Mouse (Mus musculus): ENCODE measurements around the gene Ddn.
"Not testable (repeated sequence)": the region's sequence is repeated elsewhere in the genome, so short reads cannot be mapped to it uniquely, and the experiment has no call there.

Ddn gene

GRCm38 (mm10) chr15:98831684-98832035, 22.4 kb upstream of the Ddn start:
- no peak for DNase-seq (ENCODE audit: extremely low spot score)

GRCm38 (mm10) chr15:98830736-98831683, 21.7 kb upstream of the Ddn start, which contains the start of gene Prkag1:
Prkag1 (minus strand) TSS chr15:98831521.
- peak; percentile 98 for DNase-seq (ENCODE audit: extremely low spot score)

- no peak for DNase-seq (ENCODE audit: extremely low spot score)
Observed at GRCm38 (mm10) chr15:98827611-98828011, 18.3 kb upstream of the Ddn start.

- DNase-seq (ENCODE audit: extremely low spot score): no peak
Observed at GRCm38 (mm10) chr15:98823434-98823833, 14.1 kb upstream of the Ddn start.

DNA sequence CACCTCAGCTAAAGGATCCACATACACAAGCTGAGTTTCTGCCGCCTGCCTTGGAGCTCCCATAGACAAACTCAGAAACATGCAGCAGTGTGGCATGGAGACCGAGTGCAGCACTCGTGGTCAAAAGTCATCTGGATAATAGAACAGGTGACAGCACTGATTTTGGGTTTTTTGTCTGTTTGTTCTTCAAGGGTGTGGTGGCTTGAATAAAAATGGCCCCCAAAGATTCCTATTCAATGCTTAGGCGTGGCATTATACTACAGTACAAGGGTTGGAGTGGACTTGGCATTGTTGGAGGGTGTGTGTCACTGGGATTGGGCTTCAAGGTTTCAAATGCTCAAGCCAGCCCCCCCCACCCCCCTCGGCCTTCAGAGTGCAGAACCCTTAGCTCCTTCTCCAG, 12.9 kb upstream of the Ddn start:
- DNase-seq (ENCODE audit: extremely low spot score): no peak

DNA sequence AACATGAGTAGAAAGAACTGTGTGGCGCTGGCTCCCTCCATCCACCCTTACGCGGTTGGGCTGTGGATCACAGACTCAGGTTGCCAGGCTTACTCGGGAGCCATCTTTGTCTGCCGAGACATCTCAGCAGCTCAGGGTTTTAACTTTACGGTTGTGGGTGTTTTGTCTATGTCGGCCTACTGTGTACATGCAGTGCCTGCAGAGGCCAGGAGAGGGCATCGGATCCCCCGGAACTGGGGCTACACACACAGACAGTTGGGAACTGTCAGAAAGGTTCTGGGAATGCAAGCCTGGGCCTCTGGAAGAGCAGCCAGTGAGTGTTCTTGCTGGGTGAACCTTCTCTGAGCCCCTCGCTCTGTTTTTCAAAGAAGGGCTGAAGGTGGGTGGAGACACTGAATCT, 12.1 kb upstream of the Ddn start:
- peak; percentile 38 for DNase-seq (ENCODE audit: extremely low spot score)

- DNase-seq (ENCODE audit: extremely low spot score): no peak
Observed at GRCm38 (mm10) chr15:98820937-98821336, 11.6 kb upstream of the Ddn start.

DNA sequence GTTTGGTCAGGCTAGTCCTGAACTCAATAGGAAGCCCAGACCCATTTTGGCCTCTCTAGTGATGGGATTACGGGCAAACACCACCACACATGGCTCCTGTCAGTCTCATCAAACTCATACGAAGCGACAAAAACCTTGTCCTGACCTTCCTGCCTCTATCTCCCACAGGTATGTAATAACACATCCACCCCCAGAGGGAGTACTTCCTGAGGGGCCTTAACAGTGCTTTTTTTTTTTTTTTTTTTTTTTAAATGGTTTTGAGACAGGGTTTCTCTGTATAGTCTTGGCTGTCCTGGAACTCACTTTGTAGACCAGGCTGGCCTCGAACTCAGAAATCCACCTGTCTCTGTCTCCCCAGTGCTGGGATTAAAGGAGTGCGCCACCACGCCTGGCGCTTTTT, 8.9 kb upstream of the Ddn start:
- DNase-seq (ENCODE audit: extremely low spot score): no peak

GRCm38 (mm10) chr15:98812741-98813424, 3.6 kb upstream of the Ddn start:
- DNase-seq (ENCODE audit: extremely low spot score): no peak

GRCm38 (mm10) chr15:98810212-98810611, 922 bp upstream of the Ddn start:
- not testable (repeated sequence) for DNase-seq (ENCODE audit: extremely low spot score)

GRCm38 (mm10) chr15:98808651-98809134, 597 bp downstream of the Ddn start:
- no peak for DNase-seq (ENCODE audit: extremely low spot score)

DNA sequence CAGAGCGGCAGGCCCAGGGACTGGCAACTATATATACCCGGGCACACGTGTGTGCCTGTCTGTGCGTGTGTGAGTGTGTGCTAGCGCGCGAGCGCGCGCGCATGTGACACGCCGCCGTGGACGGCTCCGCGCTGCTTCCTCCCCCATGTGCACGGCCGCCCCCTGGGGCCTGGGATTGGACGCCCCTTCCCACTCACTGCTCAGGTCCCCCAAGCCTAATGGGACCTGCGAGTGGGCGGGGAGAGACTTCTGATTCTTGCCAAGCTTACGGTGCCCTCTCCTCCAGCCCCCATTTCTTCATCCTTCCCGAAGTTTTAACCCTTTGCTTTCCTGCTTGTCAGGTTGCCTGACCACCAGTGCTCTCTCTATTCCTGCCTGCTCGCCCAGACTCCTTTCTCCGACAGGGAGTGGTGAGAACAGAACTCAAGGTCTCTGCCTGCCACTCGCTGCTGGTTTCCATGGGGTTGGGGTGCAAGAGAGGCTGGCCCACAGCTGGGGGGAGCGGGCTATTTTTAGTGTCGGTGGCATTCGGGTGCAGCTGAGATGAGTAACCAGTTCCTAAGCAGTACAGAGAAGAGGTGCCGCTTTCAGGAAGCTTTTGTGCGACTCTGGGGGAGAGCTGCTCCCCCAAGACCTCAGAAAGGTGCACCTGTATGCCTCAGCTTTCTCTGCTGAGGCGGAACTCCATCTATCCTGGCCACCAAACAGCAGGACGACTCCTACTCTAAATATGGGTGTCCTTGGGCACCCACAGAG, 1.2 kb downstream of the Ddn start:
- DNase-seq (ENCODE audit: extremely low spot score): no peak

DNA sequence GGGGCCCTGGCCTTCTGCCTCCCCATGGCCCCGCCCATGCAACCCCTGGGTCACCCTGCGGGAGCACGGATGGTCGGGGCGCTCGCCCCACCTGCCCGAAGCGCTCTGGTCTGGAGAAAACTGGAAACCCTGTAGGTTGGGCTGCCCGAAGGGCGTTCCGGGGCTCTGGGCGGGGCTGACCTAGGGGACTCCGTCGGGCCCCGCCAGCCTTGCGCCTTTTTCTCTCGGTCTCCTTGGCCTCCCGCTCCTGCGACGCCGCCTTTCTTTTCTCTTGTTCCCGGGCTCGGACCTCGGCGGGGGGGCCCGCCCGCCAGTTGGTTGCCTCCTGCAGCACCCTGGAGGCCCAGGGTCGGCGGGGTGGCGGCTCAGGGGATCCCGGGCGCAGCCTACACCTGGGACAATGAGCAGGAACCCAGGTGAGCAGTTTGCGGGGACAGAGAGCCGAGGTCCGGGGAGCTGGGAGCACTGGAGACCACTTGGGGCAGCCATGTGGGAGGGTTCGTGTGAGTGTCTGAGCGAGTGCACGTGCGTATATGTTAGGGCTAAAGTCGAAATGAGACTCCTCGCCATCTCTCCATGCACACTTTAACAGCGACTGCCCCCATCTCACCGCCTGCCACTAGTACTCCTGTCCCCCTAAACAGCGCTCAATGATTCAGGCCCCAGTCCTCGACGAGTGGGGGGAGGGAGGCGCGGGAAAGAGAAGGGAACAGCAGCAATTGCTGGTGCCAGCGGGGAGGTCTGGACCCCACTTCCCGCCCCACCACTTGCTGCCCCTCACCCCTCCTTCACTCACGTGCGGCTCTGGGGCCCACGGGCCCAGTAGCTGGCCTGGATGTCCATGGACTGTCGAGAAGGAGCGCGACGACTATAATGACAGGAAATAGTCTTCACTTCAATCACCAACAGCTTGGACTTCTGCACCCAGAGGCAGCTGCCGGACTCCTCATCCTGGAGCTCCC, 2.2 kb downstream of the Ddn start:
- peak; percentile 53 for DNase-seq (ENCODE audit: extremely low spot score)

DNA sequence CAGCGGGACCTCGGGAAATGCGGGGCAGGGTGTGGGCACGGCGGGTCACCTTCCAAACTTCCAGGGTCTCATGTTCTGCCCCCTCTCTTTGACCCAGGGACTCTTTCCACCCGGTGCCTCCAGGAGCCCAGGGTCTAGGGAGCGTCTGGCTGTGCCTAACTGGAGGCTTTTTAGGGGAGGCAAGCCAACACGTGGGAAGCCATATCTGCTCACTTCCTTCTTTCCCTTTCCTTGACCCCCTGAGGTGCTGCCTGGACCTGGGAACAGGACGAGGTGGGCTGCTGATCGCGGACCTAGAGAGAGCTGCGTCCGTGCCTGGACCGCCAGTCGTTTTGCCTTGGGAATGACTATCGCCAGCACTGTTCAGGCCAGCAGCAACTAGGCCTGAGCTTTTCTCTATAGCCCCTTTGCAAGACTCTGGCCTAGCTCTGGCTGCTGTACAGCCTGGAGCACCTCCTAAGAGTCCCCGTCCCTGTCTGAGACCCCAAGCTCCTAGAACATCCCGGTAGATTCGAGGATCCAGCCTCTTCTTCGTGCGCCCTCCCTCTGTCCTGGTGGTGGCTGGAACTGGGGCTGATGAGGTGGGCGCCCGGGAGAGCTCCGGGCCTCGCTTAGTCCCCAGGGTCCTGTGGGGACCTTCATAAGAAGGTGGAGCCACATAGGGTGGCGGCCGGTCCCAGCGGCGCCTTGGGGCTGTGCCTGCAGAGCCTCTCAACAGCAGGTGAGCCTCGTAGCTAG, 3.0 kb downstream of the Ddn start:
- no peak for DNase-seq (ENCODE audit: extremely low spot score)

- DNase-seq (ENCODE audit: extremely low spot score): peak; percentile 79
Observed at GRCm38 (mm10) chr15:98805324-98806040, 3.8 kb downstream of the Ddn start.

DNA sequence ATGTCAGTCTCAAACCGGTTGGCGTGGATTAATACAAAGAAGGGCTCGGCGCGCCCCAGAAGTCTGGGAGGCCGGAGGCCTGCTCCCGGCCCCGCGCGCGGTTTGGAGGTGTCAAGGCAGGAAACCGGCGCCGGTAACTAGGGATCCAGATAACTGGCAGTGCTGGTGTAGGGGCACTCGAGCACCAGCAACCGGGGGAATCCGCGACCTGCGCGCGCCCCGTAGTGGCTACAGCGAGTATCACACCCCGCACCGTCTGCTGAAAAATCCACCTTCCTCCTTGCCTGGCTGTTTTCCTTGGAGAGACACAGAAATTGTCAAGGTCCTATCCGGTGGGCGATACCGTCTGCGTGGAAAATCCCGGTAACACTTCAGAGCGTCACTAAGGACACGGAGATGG, 5.2 kb downstream of the Ddn start:
- peak; percentile 90 for DNase-seq (ENCODE audit: extremely low spot score)

DNA sequence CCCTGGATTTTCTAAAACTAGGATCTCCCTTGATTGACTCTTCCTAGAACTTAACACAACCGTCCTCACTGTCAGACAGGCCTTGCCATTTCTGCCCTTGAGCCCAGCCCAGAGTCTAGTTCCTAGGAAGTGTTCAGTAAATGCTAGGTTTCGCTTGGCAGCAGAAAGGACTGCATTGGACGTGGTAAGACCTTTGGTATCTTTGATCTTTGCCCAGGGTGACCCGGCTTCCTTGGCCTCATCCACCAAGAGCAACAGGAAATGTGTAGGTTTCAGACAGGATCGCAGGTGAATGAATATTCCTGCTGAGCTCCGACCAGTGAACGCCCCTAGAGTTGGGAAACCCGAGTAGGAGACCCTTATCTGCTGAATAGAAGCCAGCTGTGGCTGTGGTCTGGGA, 6.4 kb downstream of the Ddn start:
- DNase-seq (ENCODE audit: extremely low spot score): no peak

DNA sequence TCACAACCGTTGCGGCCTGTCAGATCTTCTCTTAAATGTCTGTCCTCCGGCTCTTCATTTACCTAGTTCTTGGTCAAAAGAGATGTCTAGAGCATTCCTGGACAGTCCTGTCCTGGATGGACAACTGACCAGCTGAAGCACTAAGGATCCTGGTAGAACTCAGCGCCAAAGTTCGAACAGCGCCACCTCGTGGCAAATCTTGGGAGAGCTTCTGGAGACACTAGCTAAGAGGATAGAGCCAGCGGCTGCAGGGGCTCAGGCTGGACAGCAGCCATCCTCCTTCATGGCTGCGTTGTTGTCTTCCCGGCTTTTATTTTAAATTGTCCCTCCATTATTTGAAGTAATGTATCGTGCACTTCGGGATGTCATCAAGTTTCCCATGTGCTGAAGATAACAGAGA, 9.9 kb downstream of the Ddn start:
- peak; percentile 90 for DNase-seq (ENCODE audit: extremely low spot score)

DNA sequence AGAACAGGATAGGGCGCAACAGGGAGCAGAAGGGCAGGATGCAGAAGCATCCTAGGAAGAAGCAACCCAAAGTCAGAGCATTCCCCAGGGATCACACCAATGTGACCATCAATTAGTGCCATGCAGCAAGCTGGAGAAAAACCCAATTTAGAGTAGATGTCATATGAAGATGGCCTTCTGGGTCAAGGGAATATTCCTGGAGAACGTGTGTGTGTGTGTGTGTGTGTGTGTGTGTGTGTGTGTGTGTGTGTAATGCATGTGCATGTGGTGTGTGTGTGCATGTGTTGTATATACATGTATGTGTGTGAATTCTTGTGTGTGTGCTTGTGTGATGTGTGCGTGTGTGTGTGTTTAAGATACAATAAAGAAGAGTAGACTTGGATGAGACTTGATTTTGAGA, 10.4 kb downstream of the Ddn start:
- DNase-seq (ENCODE audit: extremely low spot score): no peak
